Mouse (Mus musculus) brain, embryonic 14.5 days (tissue): Measurements from ENCODE around the gene Rnf166. TPM values are rescaled to one million over a fixed set of nuclear protein-coding genes. Genes with fewer than 3 reads are reported as not detected.

Experiments used
- DNase-seq: peaks from one replicate; pipeline ENCODE4 v3.0.0-alpha.2; 2011; ENCODE audit warnings: low read depth
- CTCF ChIP-seq: fragments of 200-500 bp; IDR thresholded peaks from 2 replicates; pipeline ENCODE4 v1.5.1; 2012; ENCODE audit warnings: inconsistent platforms, mild to moderate bottlenecking, moderate library complexity, borderline replicate concordance; ENCODE audit not compliant: insufficient read depth, insufficient read length; ENCODE audit errors: extremely low read depth
- POLR2A ChIP-seq: fragments of 200-500 bp; IDR thresholded peaks from 2 replicates; pipeline ENCODE4 v1.6.1; 2012; ENCODE audit warnings: mild to moderate bottlenecking, inconsistent platforms, borderline replicate concordance; ENCODE audit not compliant: poor library complexity, insufficient read depth, insufficient read length, severe bottlenecking; ENCODE audit errors: extremely low read depth
- polyA plus RNA-seq: library from polyadenylated mRNA; depleted of rRNA; stranded (reverse); fragments of >200 nt; gene quantifications from 2 replicates; pipeline ENCODE4 v1.2.3, GENCODE M21; 2012; rRNA removed

The Rnf166 gene
- polyA plus RNA-seq, 1 experiment: 59.5 TPM

DNA sequence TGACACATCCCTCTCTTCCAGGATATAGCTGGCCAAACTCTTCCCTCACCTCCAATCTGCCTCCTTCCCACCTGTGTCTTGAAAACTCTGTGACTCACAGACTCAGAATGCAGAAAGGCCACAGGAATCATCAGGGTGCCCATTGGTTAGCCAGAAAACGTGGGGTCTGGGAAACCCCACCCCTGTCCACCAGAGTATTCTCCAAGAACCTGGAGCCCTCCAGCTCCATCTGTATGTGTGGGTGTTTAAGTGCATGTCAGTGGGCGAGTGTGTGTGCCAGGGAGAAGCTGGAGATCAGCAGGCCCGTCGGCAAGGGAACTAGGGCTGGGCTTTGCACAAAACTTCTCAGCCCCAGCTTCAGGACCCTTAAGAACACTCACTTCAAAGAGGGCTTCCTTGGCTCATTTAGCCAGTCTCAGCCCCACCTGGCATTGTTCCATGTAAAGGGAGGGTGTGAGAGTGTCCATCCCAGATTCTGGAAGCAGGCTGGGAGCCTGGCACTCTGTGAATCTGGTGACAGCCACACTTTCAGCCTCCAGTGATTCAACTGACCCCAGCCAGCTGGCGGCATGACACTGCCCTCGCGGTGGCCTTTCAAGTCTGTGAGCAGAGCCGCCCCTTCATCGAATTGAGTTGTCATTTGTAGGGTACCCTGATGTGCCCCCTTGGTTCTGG is 55.8 kb downstream of the Rnf166 start:
- peak; percentile 41 for DNase-seq
- TF ChIP-seq CTCF (no peak), POLR2A (no peak)

Other genes starting within 250 kb of the Rnf166 start
- gene Zfpm1, start 193.9 kb downstream of the Rnf166 start, polyA plus RNA-seq: 8.1 and 16.9 TPM in 2 replicates
- gene Trhr2, start 115.3 kb downstream of the Rnf166 start, polyA plus RNA-seq: 0.09 and 0.10 TPM in 2 replicates
- 44.5 and 51.8 TPM in 2 replicates for gene Zc3h18, start 99.5 kb downstream of the Rnf166 start, polyA plus RNA-seq
- gene Il17c, start 54.0 kb downstream of the Rnf166 start, polyA plus RNA-seq: 0.92 and 0.97 TPM in 2 replicates
- 22.3 and 25.7 TPM in 2 replicates for gene Cyba, start 43.1 kb downstream of the Rnf166 start, polyA plus RNA-seq
- gene Mvd, start 32.6 kb downstream of the Rnf166 start, polyA plus RNA-seq: 60.8 and 63.9 TPM in 2 replicates
- gene Snai3, start 15.3 kb downstream of the Rnf166 start, polyA plus RNA-seq: not detected in 2 replicates
- gene Ctu2, start 79 bp upstream of the Rnf166 start, polyA plus RNA-seq: 58.5 and 74.9 TPM in 2 replicates
- 12.8 and 13.4 TPM in 2 replicates for gene Piezo1, start 75.3 kb upstream of the Rnf166 start, polyA plus RNA-seq
- 21.3 and 31.8 TPM in 2 replicates for gene Cdt1, start 92.0 kb upstream of the Rnf166 start, polyA plus RNA-seq
- 103 and 126 TPM in 2 replicates for gene Aprt, start 100.8 kb upstream of the Rnf166 start, polyA plus RNA-seq
- gene Galns, start 135.4 kb upstream of the Rnf166 start, polyA plus RNA-seq: 5.9 and 8.2 TPM in 2 replicates
- 132 and 142 TPM in 2 replicates for gene Trappc2l, start 135.6 kb upstream of the Rnf166 start, polyA plus RNA-seq
- gene Pabpn1l, start 146.7 kb upstream of the Rnf166 start, polyA plus RNA-seq: 0.07 TPM in 1 of 2 replicates, not detected in the other
- gene Cbfa2t3, start 223.0 kb upstream of the Rnf166 start, polyA plus RNA-seq: 9.5 and 30.2 TPM in 2 replicates